Mouse (Mus musculus) forebrain, embryonic 11.5 days (tissue): ENCODE data around the gene Sobp. TPM values are rescaled to one million over a fixed set of nuclear protein-coding genes. Genes with fewer than 3 reads are reported as not detected.

ENCODE experiments used
- ATAC-seq: fragments of 200-750 bp; cut with Nextera tagmentation; replicated peaks from 2 replicates; pipeline ENCODE4 v1.8.0; 2017; ENCODE audit warnings: moderate TSS enrichment; ENCODE audit not compliant: low FRiP score
- DNase-seq: peaks from one replicate; pipeline ENCODE4 v3.0.0-alpha.2; 2017; ENCODE audit warnings: low spot score
- H3K27ac ChIP-seq: fragments of 300-500 bp; sonication (generic); 2 replicates; pipeline ENCODE4 v1.5.1; 2014; ENCODE audit warnings: low read depth, low read length
- H3K27me3 ChIP-seq: fragments of 300-500 bp; sonication (generic); 2 replicates; pipeline ENCODE4 v1.6.1; 2014; ENCODE audit warnings: mild to moderate bottlenecking, low read length, mixed read lengths; ENCODE audit not compliant: control insufficient read depth, insufficient read depth
- H3K36me3 ChIP-seq: fragments of 300-500 bp; sonication (generic); 2 replicates; pipeline ENCODE4 v1.6.1; 2014; ENCODE audit warnings: mild to moderate bottlenecking, low read length, moderate library complexity, mixed read lengths; ENCODE audit not compliant: control insufficient read depth, insufficient read depth
- H3K4me1 ChIP-seq: fragments of 300-500 bp; sonication (generic); replicated peaks from 2 replicates; pipeline ENCODE4 v1.6.1; 2014; ENCODE audit warnings: low read length, mixed read lengths; ENCODE audit not compliant: control insufficient read depth, insufficient read depth
- H3K4me2 ChIP-seq: fragments of 300-500 bp; sonication (generic); 2 replicates; pipeline ENCODE4 v1.6.1; 2014; ENCODE audit warnings: low read depth, mild to moderate bottlenecking, low read length, moderate library complexity, mixed read lengths; ENCODE audit not compliant: severe bottlenecking
- H3K4me3 ChIP-seq: fragments of 300-500 bp; sonication (generic); 2 replicates; pipeline ENCODE4 v1.5.1; 2014; ENCODE audit warnings: low read depth, low read length
- H3K9ac ChIP-seq: fragments of 300-500 bp; sonication (generic); 2 replicates; pipeline ENCODE4 v1.6.1; 2014; ENCODE audit warnings: low read length
- H3K9me3 ChIP-seq: fragments of 300-500 bp; sonication (generic); 2 replicates; pipeline ENCODE4 v1.6.1; 2016; ENCODE audit warnings: low read length, mixed read lengths; ENCODE audit not compliant: control insufficient read depth
- WGBS: fragments of 180-500 bp; shearing (Covaris S2); extraction: QIAGEN DNeasy Blood & Tissue Kit; methylation state at CpG from one replicate; pipeline ENCODE4 v1.1.7; 2014; 5-methylcytosine and 5-hydroxymethylcytosine counted together
- polyA plus RNA-seq: library from polyadenylated mRNA; unstranded; fragments of >200 nt; fragmentation: Nextera tagmentation; extraction: Ambion mirVana; gene quantifications from 2 replicates; pipeline ENCODE4 v1.2.1, GENCODE M21; 2014

The Sobp gene
- polyA plus RNA-seq, 1 experiment from 2014 or later: 5.5 TPM

DNA sequence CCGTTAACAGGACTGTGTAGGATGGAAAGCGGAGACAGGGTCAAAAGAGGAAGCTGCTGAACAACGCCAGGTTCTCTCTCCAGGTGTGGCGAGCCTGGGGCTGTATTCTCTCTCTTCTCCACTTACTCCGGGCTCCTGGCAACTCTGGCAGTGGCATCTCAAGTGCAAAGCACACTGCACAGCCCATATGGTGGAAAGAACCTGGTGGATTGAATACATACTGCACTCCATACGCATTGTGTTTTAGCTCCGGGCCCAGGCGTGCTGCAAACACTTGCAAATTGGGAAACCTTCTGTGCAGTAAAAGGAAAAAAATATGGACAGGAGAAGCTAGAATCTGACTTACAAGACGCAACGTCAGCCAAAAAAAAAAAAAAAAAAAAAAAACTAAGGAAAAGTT is 80.9 kb downstream of the Sobp start:
- no peak for ATAC-seq
- Histone ChIP-seq H3K4me3 (no peak overlapping the region), H3K9ac (no peak overlapping the region), H3K27me3 (no peaks in the 10 kb centered on the region), H3K9me3 (no peaks in the 10 kb centered on the region), H3K4me2 (no peak overlapping the region), H3K36me3 (no peaks in the 10 kb centered on the region), H3K4me1 (peaks cover 15% of the 10 kb centered on the region), H3K27ac (no peak overlapping the region)
- no peak for DNase-seq
- WGBS: 83% methylated on average over 10 of the region's 10 CpGs

DNA sequence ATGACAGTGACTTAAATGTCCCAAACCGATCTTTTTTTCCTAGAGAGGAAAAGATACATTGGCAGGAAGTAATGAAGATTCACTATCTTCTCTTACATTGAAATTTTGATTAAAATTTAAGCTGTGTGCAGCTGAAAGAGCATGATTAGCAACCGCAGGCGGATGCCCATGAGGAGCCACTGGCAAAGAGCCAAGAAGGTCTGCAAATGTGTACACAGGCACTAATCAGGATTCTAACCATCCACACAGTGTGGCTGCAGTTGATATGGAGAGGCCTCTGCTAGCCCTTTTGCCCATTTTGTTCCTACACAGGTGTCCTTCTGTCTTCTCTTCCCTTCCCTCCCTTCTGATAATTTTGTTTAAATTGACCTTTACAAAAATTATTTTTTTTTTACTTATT is 84.3 kb downstream of the Sobp start:
- peaks cover 7% of the 10 kb centered on the region for H3K4me1 ChIP-seq
- H3K36me3 ChIP-seq: no peaks in the 10 kb centered on the region
- no peak overlapping the region for H3K4me3 ChIP-seq
- no peak overlapping the region for H3K4me2 ChIP-seq
- WGBS: 81% methylated on average over 3 of the region's 3 CpGs
- no peak overlapping the region for H3K27ac ChIP-seq
- no peaks in the 10 kb centered on the region for H3K9me3 ChIP-seq
- ATAC-seq: no peak
- no peaks in the 10 kb centered on the region for H3K27me3 ChIP-seq
- no peak for DNase-seq
- no peak overlapping the region for H3K9ac ChIP-seq

GRCm38 (mm10) chr10:43087421-43087820 is 86.9 kb downstream of the Sobp start:
- Histone ChIP-seq H3K4me1 (no peaks in the 10 kb centered on the region; the same call in 1 of the 2 replicates), H3K9me3 (no peaks in the 10 kb centered on the region), H3K36me3 (no peaks in the 10 kb centered on the region), H3K4me3 (no peak overlapping the region), H3K4me2 (no peak overlapping the region), H3K27ac (no peak overlapping the region), H3K27me3 (no peaks in the 10 kb centered on the region), H3K9ac (no peak overlapping the region)
- DNase-seq: no peak
- 36% methylated on average over 2 of the region's 2 CpGs for WGBS
- ATAC-seq: no peak

DNA sequence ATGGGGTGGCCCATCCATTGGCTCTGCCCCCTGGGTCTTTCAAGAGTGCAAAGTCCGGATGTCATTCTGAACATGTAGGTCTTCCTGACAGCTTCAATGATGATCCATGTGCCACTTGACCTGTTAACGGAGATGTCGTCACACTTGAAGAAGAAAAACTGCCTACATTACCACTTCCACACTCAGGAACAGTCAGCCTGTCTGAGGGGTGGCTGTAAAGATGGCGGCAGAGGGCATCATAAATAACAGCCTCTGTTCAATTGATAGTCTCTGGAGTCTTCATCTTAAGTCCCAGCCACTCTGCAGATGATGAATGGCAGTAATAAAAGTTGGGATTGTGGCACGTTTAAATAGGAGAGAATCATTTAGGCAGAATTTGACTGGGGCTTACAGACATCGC is 87.4 kb downstream of the Sobp start:
- H3K4me3 ChIP-seq: no peak overlapping the region
- no peak overlapping the region for H3K27ac ChIP-seq
- no peaks in the 10 kb centered on the region for H3K9me3 ChIP-seq
- no peak overlapping the region for H3K9ac ChIP-seq
- ATAC-seq (no peak), DNase-seq (no peak)
- H3K4me2 ChIP-seq: no peak overlapping the region
- H3K27me3 ChIP-seq: no peaks in the 10 kb centered on the region
- WGBS: 91% methylated on average over 6 of the region's 6 CpGs
- no peaks in the 10 kb centered on the region for H3K36me3 ChIP-seq
- H3K4me1 ChIP-seq: no peaks in the 10 kb centered on the region; the same call in 1 of the 2 replicates

DNA sequence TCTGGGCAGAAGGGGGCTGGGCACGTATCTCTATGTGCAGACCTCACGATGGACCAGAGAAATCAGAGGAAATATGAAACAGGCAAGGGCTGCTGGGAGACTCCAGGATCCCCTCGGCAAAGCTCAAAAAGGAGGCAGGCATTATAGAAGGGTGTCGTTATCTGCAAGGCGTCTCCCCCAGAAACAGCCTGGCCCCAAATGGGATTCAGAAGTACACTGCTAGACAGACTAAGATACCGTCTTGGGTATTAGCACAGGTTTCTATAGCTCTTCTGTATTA is 90.3 kb downstream of the Sobp start:
- DNase-seq (no peak), ATAC-seq (0 out of 2 replicates have a peak, but pooled peaks have one; percentile 15)
- Histone ChIP-seq H3K27ac (no peak overlapping the region), H3K9me3 (no peaks in the 10 kb centered on the region), H3K4me1 (no peaks in the 10 kb centered on the region; the same call in 1 of the 2 replicates), H3K27me3 (no peaks in the 10 kb centered on the region), H3K4me2 (no peak overlapping the region), H3K9ac (no peak overlapping the region), H3K4me3 (no peak overlapping the region), H3K36me3 (no peaks in the 10 kb centered on the region)
- 27% methylated on average over 6 of the region's 6 CpGs for WGBS

GRCm38 (mm10) chr10:43083288-43084086 is 90.8 kb downstream of the Sobp start:
- Histone ChIP-seq H3K4me3 (no peak overlapping the region), H3K27me3 (no peaks in the 10 kb centered on the region), H3K27ac (no peak overlapping the region), H3K9ac (no peak overlapping the region), H3K4me2 (no peak overlapping the region), H3K4me1 (no peaks in the 10 kb centered on the region; the same call in 1 of the 2 replicates), H3K9me3 (no peaks in the 10 kb centered on the region), H3K36me3 (no peaks in the 10 kb centered on the region)
- 0 out of 2 replicates have a peak, but pooled peaks have one; percentile 36 for ATAC-seq
- 62% methylated on average over 9 of the region's 9 CpGs for WGBS
- no peak for DNase-seq

GRCm38 (mm10) chr10:43081316-43081715 is 93.0 kb downstream of the Sobp start:
- Histone ChIP-seq H3K27me3 (no peaks in the 10 kb centered on the region), H3K4me1 (no peaks in the 10 kb centered on the region; the same call in 1 of the 2 replicates), H3K4me3 (no peak overlapping the region), H3K9me3 (no peaks in the 10 kb centered on the region), H3K9ac (no peak overlapping the region), H3K36me3 (no peaks in the 10 kb centered on the region), H3K27ac (no peak overlapping the region), H3K4me2 (no peak overlapping the region)
- DNase-seq (no peak), ATAC-seq (no peak)
- WGBS: 81% methylated on average over 3 of the region's 3 CpGs

GRCm38 (mm10) chr10:43075535-43076152 is 98.7 kb downstream of the Sobp start:
- Histone ChIP-seq H3K9ac (no peak overlapping the region), H3K4me3 (no peak overlapping the region), H3K27ac (no peak overlapping the region), H3K4me2 (no peak overlapping the region), H3K27me3 (no peaks in the 10 kb centered on the region), H3K9me3 (no peaks in the 10 kb centered on the region), H3K4me1 (0 out of 2 replicates have a peak, but pooled peaks cover 4% of the 10 kb centered on the region), H3K36me3 (no peaks in the 10 kb centered on the region)
- DNase-seq (no peak), ATAC-seq (no peak)
- 78% methylated on average over 13 of the region's 13 CpGs for WGBS
